Mouse (Mus musculus): Measurements from ENCODE around the gene Oasl2. TPM values are rescaled to one million over a fixed set of nuclear protein-coding genes. Genes with fewer than 3 reads are reported as not detected.
A peak's percentile ranks its signal among the peaks of the same experiment; 100 is the strongest.
"Not testable (repeated sequence)": the region's sequence is repeated elsewhere in the genome, so short reads cannot be mapped to it uniquely, and the experiment has no call there.

The Oasl2 gene
- polyA plus RNA-seq, 1 experiment from 2014 or later: 3.1 TPM

GRCm38 (mm10) chr5:114879399-114879798 is 17.3 kb upstream of the Oasl2 start:
- no peak overlapping the region for H3K4me2 ChIP-seq
- H3K4me1 ChIP-seq (replicated peaks): no peaks in the 10 kb centered on the region
- H3K27ac ChIP-seq: no peak overlapping the region
- H3K36me3 ChIP-seq: no peaks in the 10 kb centered on the region
- ATAC-seq (ENCODE audit: low read depth): no peak
- no peak overlapping the region for H3K9ac ChIP-seq
- peaks cover 4% of the 10 kb centered on the region; the same call in 1 of the 2 replicates for H3K27me3 ChIP-seq
- H3K9me3 ChIP-seq (replicated peaks): no peaks in the 10 kb centered on the region
- H3K4me3 ChIP-seq (replicated peaks): no peak overlapping the region
- no peak for DNase-seq
- WGBS (ENCODE audit: insufficient replicate concordance): 34% methylated on average over 13 of the region's 13 CpGs

- 62% methylated on average over 6 of the region's 7 CpGs for WGBS (ENCODE audit: insufficient replicate concordance)
- ATAC-seq (ENCODE audit: low read depth): not testable (repeated sequence)
These were observed 14.4 kb upstream of the Oasl2 start for GRCm38 (mm10) chr5:114882319-114882718.

GRCm38 (mm10) chr5:114883022-114883421 is 13.7 kb upstream of the Oasl2 start:
- Histone ChIP-seq H3K27ac (no peak overlapping the region), H3K36me3 (no peaks in the 10 kb centered on the region), H3K9me3 (replicated peaks) (no peaks in the 10 kb centered on the region), H3K27me3 (peaks cover 4% of the 10 kb centered on the region; the same call in 1 of the 2 replicates), H3K4me2 (no peak overlapping the region), H3K4me1 (replicated peaks) (no peaks in the 10 kb centered on the region), H3K9ac (no peak overlapping the region), H3K4me3 (replicated peaks) (no peak overlapping the region)
- 76% methylated on average over 11 of the region's 11 CpGs for WGBS (ENCODE audit: insufficient replicate concordance)
- ATAC-seq (ENCODE audit: low read depth) (no peak), DNase-seq (no peak)

More at GRCm38 (mm10) chr5:114882319-114882718, 14.4 kb upstream of the Oasl2 start:
- H3K27me3 ChIP-seq; H3K9me3 ChIP-seq (replicated peaks); H3K27ac ChIP-seq; H3K36me3 ChIP-seq; H3K9ac ChIP-seq; H3K4me3 ChIP-seq (replicated peaks); H3K4me2 ChIP-seq; H3K4me1 ChIP-seq (replicated peaks); DNase-seq: not testable (repeated sequence)

- ATAC-seq (ENCODE audit: low read depth) (no peak), DNase-seq (no peak)
- H3K9ac ChIP-seq: no peak overlapping the region
These were observed 9.9 kb upstream of the Oasl2 start for GRCm38 (mm10) chr5:114886801-114887200.

GRCm38 (mm10) chr5:114888995-114889394 is 7.7 kb upstream of the Oasl2 start:
- Histone ChIP-seq H3K4me1 (replicated peaks) (no peaks in the 10 kb centered on the region), H3K36me3 (no peaks in the 10 kb centered on the region), H3K4me3 (replicated peaks) (no peak overlapping the region), H3K9me3 (replicated peaks) (no peaks in the 10 kb centered on the region), H3K9ac (no peak overlapping the region), H3K4me2 (no peak overlapping the region), H3K27ac (no peak overlapping the region), H3K27me3 (no peaks in the 10 kb centered on the region)
- DNase-seq (no peak), ATAC-seq (ENCODE audit: low read depth) (no peak)
- 66% methylated on average over 2 of the region's 2 CpGs for whole genome bisulfite sequencing (ENCODE audit: insufficient replicate concordance)

More at GRCm38 (mm10) chr5:114886801-114887200, 9.9 kb upstream of the Oasl2 start:
- Histone ChIP-seq H3K4me1 (replicated peaks) (no peaks in the 10 kb centered on the region), H3K27me3 (no peaks in the 10 kb centered on the region), H3K9me3 (replicated peaks) (no peaks in the 10 kb centered on the region), H3K27ac (no peak overlapping the region), H3K4me2 (no peak overlapping the region), H3K36me3 (no peaks in the 10 kb centered on the region), H3K4me3 (replicated peaks) (no peak overlapping the region)
- 57% methylated on average over 6 of the region's 6 CpGs for WGBS (ENCODE audit: insufficient replicate concordance)

- DNase-seq (no peak), ATAC-seq (ENCODE audit: low read depth) (no peak)
- H3K9ac ChIP-seq: no peak overlapping the region
- no peaks in the 10 kb centered on the region for H3K36me3 ChIP-seq
- peaks cover 10% of the 10 kb centered on the region; the same call in 1 of the 2 replicates for H3K4me1 ChIP-seq (replicated peaks)
- H3K27ac ChIP-seq: no peak overlapping the region
- H3K4me3 ChIP-seq (replicated peaks): no peak overlapping the region
- H3K9me3 ChIP-seq (replicated peaks): no peaks in the 10 kb centered on the region
- WGBS (ENCODE audit: insufficient replicate concordance): 65% methylated on average over 4 of the region's 4 CpGs
- no peak overlapping the region for H3K4me2 ChIP-seq
- peaks cover 14% of the 10 kb centered on the region; the same call in 1 of the 2 replicates for H3K27me3 ChIP-seq
These were observed 1.2 kb upstream of the Oasl2 start for GRCm38 (mm10) chr5:114895542-114895941.

- DNase-seq (no peak), ATAC-seq (ENCODE audit: low read depth) (no peak)
- 3% methylated on average over 7 of the region's 7 CpGs for WGBS (ENCODE audit: insufficient replicate concordance)
These were observed 648 bp downstream of the Oasl2 start for GRCm38 (mm10) chr5:114897374-114897793.

GRCm38 (mm10) chr5:114898857-114899256 is 2.1 kb downstream of the Oasl2 start:
- H3K4me2 ChIP-seq: no peak overlapping the region
- H3K27me3 ChIP-seq: peaks cover 14% of the 10 kb centered on the region; the same call in 1 of the 2 replicates
- no peak for DNase-seq
- H3K36me3 ChIP-seq: no peaks in the 10 kb centered on the region
- no peak for ATAC-seq (ENCODE audit: low read depth)
- H3K27ac ChIP-seq: no peak overlapping the region
- H3K9ac ChIP-seq: no peak overlapping the region
- WGBS (ENCODE audit: insufficient replicate concordance): 52% methylated on average over 7 of the region's 7 CpGs
- no peak overlapping the region for H3K4me3 ChIP-seq (replicated peaks)
- H3K9me3 ChIP-seq (replicated peaks): no peaks in the 10 kb centered on the region
- H3K4me1 ChIP-seq (replicated peaks): peaks cover 10% of the 10 kb centered on the region; the same call in 1 of the 2 replicates

More at GRCm38 (mm10) chr5:114897374-114897793, 648 bp downstream of the Oasl2 start:
- peaks cover 10% of the 10 kb centered on the region; the same call in 1 of the 2 replicates for H3K4me1 ChIP-seq (replicated peaks)
- H3K4me2 ChIP-seq: peak overlapping the region; percentile 41
- H3K9me3 ChIP-seq (replicated peaks): no peaks in the 10 kb centered on the region
- H3K27me3 ChIP-seq: peaks cover 14% of the 10 kb centered on the region; the same call in 1 of the 2 replicates
- H3K36me3 ChIP-seq: no peaks in the 10 kb centered on the region
- H3K27ac ChIP-seq: no peak overlapping the region
- H3K9ac ChIP-seq: no peak overlapping the region
- H3K4me3 ChIP-seq (replicated peaks): peak overlapping the region; percentile 11

- WGBS (ENCODE audit: insufficient replicate concordance): 25% methylated on average over 1 of the region's 1 CpGs
These were observed 5.7 kb downstream of the Oasl2 start for GRCm38 (mm10) chr5:114902413-114902812.

GRCm38 (mm10) chr5:114908598-114909305 is 12.0 kb downstream of the Oasl2 start:
- H3K27me3 ChIP-seq: no peaks in the 10 kb centered on the region
- no peaks in the 10 kb centered on the region for H3K4me1 ChIP-seq (replicated peaks)
- no peak for DNase-seq
- no peak overlapping the region for H3K4me2 ChIP-seq
- ATAC-seq (ENCODE audit: low read depth): no peak
- H3K36me3 ChIP-seq: no peaks in the 10 kb centered on the region
- 54% methylated on average over 13 of the region's 13 CpGs for WGBS (ENCODE audit: insufficient replicate concordance)
- no peak overlapping the region for H3K4me3 ChIP-seq (replicated peaks)
- H3K9me3 ChIP-seq (replicated peaks): no peaks in the 10 kb centered on the region
- H3K9ac ChIP-seq: no peak overlapping the region
- H3K27ac ChIP-seq: no peak overlapping the region

More at GRCm38 (mm10) chr5:114902413-114902812, 5.7 kb downstream of the Oasl2 start:
- H3K27me3 ChIP-seq: peaks cover 14% of the 10 kb centered on the region; the same call in 1 of the 2 replicates
- no peak for DNase-seq
- H3K36me3 ChIP-seq: no peaks in the 10 kb centered on the region
- H3K9me3 ChIP-seq (replicated peaks): no peaks in the 10 kb centered on the region
- no peaks in the 10 kb centered on the region for H3K4me1 ChIP-seq (replicated peaks)
- H3K4me2 ChIP-seq: no peak overlapping the region
- H3K9ac ChIP-seq: no peak overlapping the region
- H3K27ac ChIP-seq: no peak overlapping the region
- no peak for ATAC-seq (ENCODE audit: low read depth)
- H3K4me3 ChIP-seq (replicated peaks): no peak overlapping the region

- no peaks in the 10 kb centered on the region for H3K9me3 ChIP-seq (replicated peaks)
- 43% methylated on average over 4 of the region's 4 CpGs for WGBS (ENCODE audit: insufficient replicate concordance)
- no peaks in the 10 kb centered on the region for H3K4me1 ChIP-seq (replicated peaks)
- H3K27ac ChIP-seq: no peak overlapping the region
- no peaks in the 10 kb centered on the region for H3K36me3 ChIP-seq
- H3K4me2 ChIP-seq: no peak overlapping the region
- H3K9ac ChIP-seq: no peak overlapping the region
- ATAC-seq (ENCODE audit: low read depth) (no peak), DNase-seq (no peak)
- no peak overlapping the region for H3K4me3 ChIP-seq (replicated peaks)
- H3K27me3 ChIP-seq: no peaks in the 10 kb centered on the region
These were observed 16.9 kb downstream of the Oasl2 start for GRCm38 (mm10) chr5:114913686-114914085.

- H3K9me3 ChIP-seq (replicated peaks): no peaks in the 10 kb centered on the region
- H3K4me2 ChIP-seq: no peak overlapping the region
- no peak overlapping the region for H3K27ac ChIP-seq
- no peaks in the 10 kb centered on the region for H3K27me3 ChIP-seq
- no peak for ATAC-seq (ENCODE audit: low read depth)
- no peak overlapping the region for H3K4me3 ChIP-seq (replicated peaks)
- DNase-seq: no peak
- H3K36me3 ChIP-seq: no peaks in the 10 kb centered on the region
- H3K9ac ChIP-seq: no peak overlapping the region
- 58% methylated on average over 8 of the region's 8 CpGs for WGBS (ENCODE audit: insufficient replicate concordance)
- H3K4me1 ChIP-seq (replicated peaks): no peaks in the 10 kb centered on the region
These were observed 18.1 kb downstream of the Oasl2 start for GRCm38 (mm10) chr5:114914855-114915254.

Measured in liver, embryonic 13.5 days (tissue).